Mouse (Mus musculus): ENCODE measurements around the gene Nbas.

The Nbas gene

GRCm38 (mm10) chr12:13532731-13533365, 263.9 kb downstream of the Nbas start:
- DNase-seq (ENCODE audit: low spot score in 2 of 2): no peak

- DNase-seq (ENCODE audit: low spot score in 2 of 2): no peak
Observed at GRCm38 (mm10) chr12:13539171-13539570, 270.2 kb downstream of the Nbas start.

- no peak for DNase-seq (ENCODE audit: low spot score in 2 of 2)
Observed at GRCm38 (mm10) chr12:13543806-13544205, 274.9 kb downstream of the Nbas start.

GRCm38 (mm10) chr12:13563646-13564289, 294.8 kb downstream of the Nbas start:
- no peak for DNase-seq (ENCODE audit: low spot score in 2 of 2)

- DNase-seq (ENCODE audit: low spot score in 2 of 2): no peak
Observed at GRCm38 (mm10) chr12:13564330-13564729, 295.4 kb downstream of the Nbas start.

GRCm38 (mm10) chr12:13566421-13566820, 297.5 kb downstream of the Nbas start:
- no peak for DNase-seq (ENCODE audit: low spot score in 2 of 2)

GRCm38 (mm10) chr12:13575158-13575557, 306.2 kb downstream of the Nbas start:
- DNase-seq (ENCODE audit: low spot score in 2 of 2): no peak

- DNase-seq (ENCODE audit: low spot score in 2 of 2): no peak
Observed at GRCm38 (mm10) chr12:13575605-13576600, 307.0 kb downstream of the Nbas start.

- no peak for DNase-seq (ENCODE audit: low spot score in 2 of 2)
Observed at GRCm38 (mm10) chr12:13576761-13577160, 307.8 kb downstream of the Nbas start.

GRCm38 (mm10) chr12:13580796-13581195, 311.9 kb downstream of the Nbas start:
- no peak for DNase-seq (ENCODE audit: low spot score in 2 of 2)

GRCm38 (mm10) chr12:13583386-13583785, 314.5 kb downstream of the Nbas start:
- DNase-seq (ENCODE audit: low spot score in 2 of 2): no peak

- DNase-seq (ENCODE audit: low spot score in 2 of 2): no peak
Observed at GRCm38 (mm10) chr12:13585527-13586156, 316.7 kb downstream of the Nbas start.

- DNase-seq (ENCODE audit: low spot score in 2 of 2): no peak
Observed at GRCm38 (mm10) chr12:13587675-13588074, 318.7 kb downstream of the Nbas start.

GRCm38 (mm10) chr12:13589021-13589420, 320.1 kb downstream of the Nbas start:
- DNase-seq (ENCODE audit: low spot score in 2 of 2): no peak

- no peak for DNase-seq (ENCODE audit: low spot score in 2 of 2)
Observed at GRCm38 (mm10) chr12:13594746-13595469, 326.0 kb downstream of the Nbas start.

GRCm38 (mm10) chr12:13597026-13597425, 328.1 kb downstream of the Nbas start:
- DNase-seq (ENCODE audit: low spot score in 2 of 2): no peak

GRCm38 (mm10) chr12:13598545-13598944, 329.6 kb downstream of the Nbas start:
- DNase-seq (ENCODE audit: low spot score in 2 of 2): peak in 1 of 2 experiments; percentile 44

GRCm38 (mm10) chr12:13602414-13602813, 333.5 kb downstream of the Nbas start:
- DNase-seq (ENCODE audit: low spot score in 2 of 2): no peak

GRCm38 (mm10) chr12:13607021-13607420, 338.1 kb downstream of the Nbas start:
- DNase-seq (ENCODE audit: low spot score in 2 of 2): no peak

GRCm38 (mm10) chr12:13609027-13609426, 340.1 kb downstream of the Nbas start:
- DNase-seq (ENCODE audit: low spot score in 2 of 2): no peak

GRCm38 (mm10) chr12:13613041-13613440, 344.1 kb downstream of the Nbas start:
- DNase-seq (ENCODE audit: low spot score in 2 of 2): no peak

Data from frontal cortex, postnatal 25 days (tissue).